Mouse (Mus musculus) CH12.LX (cell line): Measurements from ENCODE around the gene Zswim1. TPM values are rescaled to one million over a fixed set of nuclear protein-coding genes. Genes with fewer than 3 reads are reported as not detected.

ENCODE experiments used
- DNase-seq: peaks from one replicate; pipeline ENCODE4 v3.0.0-alpha.2; 2013; ENCODE audit errors: extremely low read depth
- H3K27ac ChIP-seq: 2 replicates; pipeline ENCODE4 v1.5.1; 2012; ENCODE audit warnings: low read depth, mild to moderate bottlenecking, control low read depth, moderate library complexity; ENCODE audit not compliant: insufficient read depth
- H3K27me3 ChIP-seq: replicated peaks from 2 replicates; pipeline ENCODE3; 2012; ENCODE audit warnings: inconsistent platforms
- H3K36me3 ChIP-seq, 2 experiments: replicated peaks in 1 of 2; 2 replicates each; pipeline versions ENCODE3 to v1.6.1; 2012; ENCODE audit warnings: inconsistent platforms in 1 of 2, low read length in 1 of 2, mild to moderate bottlenecking in 1 of 2, mixed read lengths in 1 of 2, moderate library complexity in 1 of 2; ENCODE audit not compliant: control insufficient read depth in 1 of 2, insufficient read depth in 1 of 2
- H3K4me1 ChIP-seq, 2 experiments: 2 replicates each; pipeline ENCODE4 v1.6.1; 2012; ENCODE audit warnings: inconsistent platforms in 1 of 2, moderate library complexity in 1 of 2; ENCODE audit not compliant: insufficient read depth in 2 of 2, control insufficient read depth in 1 of 2
- H3K4me2 ChIP-seq: 2 replicates; pipeline ENCODE4 v1.6.1; 2012; ENCODE audit warnings: low read depth, mild to moderate bottlenecking, control low read depth; ENCODE audit not compliant: poor library complexity, insufficient read depth, severe bottlenecking
- H3K4me3 ChIP-seq, 3 experiments: fragments of 150-350 bp in 1 of 3; sonication (generic) in 1 of 3; replicated peaks in 1 of 3; 2 replicates each; pipeline versions ENCODE3 to v1.5.1; 2011 to 2012; ENCODE audit warnings: low read depth in 2 of 3, low read length in 2 of 3, mild to moderate bottlenecking in 2 of 3, moderate library complexity in 2 of 3, control low read depth in 1 of 3, improper control_type of control experiment in 1 of 3, inconsistent platforms in 1 of 3, mixed read lengths in 1 of 3; ENCODE audit not compliant: poor library complexity in 1 of 3
- H3K79me2 ChIP-seq: replicated peaks from 2 replicates; pipeline ENCODE4 v1.6.1; 2012; ENCODE audit warnings: mild to moderate bottlenecking, moderate library complexity; ENCODE audit not compliant: control insufficient read depth, poor library complexity, insufficient read depth, severe bottlenecking; ENCODE audit errors: extremely low read depth
- H3K9ac ChIP-seq: 2 replicates; pipeline ENCODE4 v1.6.1; 2012; ENCODE audit warnings: low read depth, mild to moderate bottlenecking, control low read depth, moderate library complexity; ENCODE audit not compliant: insufficient read depth
- H3K9me3 ChIP-seq: replicated peaks from 2 replicates; pipeline ENCODE3; 2012; ENCODE audit warnings: low read length, inconsistent platforms, mixed read lengths
- BHLHE40 ChIP-seq: IDR thresholded peaks from 2 replicates; pipeline ENCODE4 v1.6.1; 2011; ENCODE audit warnings: mild to moderate bottlenecking, low read depth, low read length, improper control_type of control experiment
- CHD1 ChIP-seq: IDR thresholded peaks from 2 replicates; pipeline ENCODE4 v1.6.1; 2012; ENCODE audit warnings: low read depth, low read length, improper control_type of control experiment, inconsistent platforms
- ELF1 ChIP-seq: IDR thresholded peaks from 2 replicates; pipeline ENCODE4 v1.6.1; 2014; ENCODE audit warnings: low read depth, mild to moderate bottlenecking, inconsistent platforms, low read length, improper control_type of control experiment
- ETS1 ChIP-seq: conservative IDR thresholded peaks from 2 replicates; pipeline ENCODE4 v1.6.1; 2012; ENCODE audit warnings: low read depth, mild to moderate bottlenecking, inconsistent platforms, low read length, improper control_type of control experiment, moderate library complexity
- GABPA ChIP-seq: IDR thresholded peaks from 2 replicates; pipeline ENCODE4 v1.6.1; 2012; ENCODE audit warnings: low read depth, low read length, improper control_type of control experiment, inconsistent platforms; ENCODE audit not compliant: insufficient replicate concordance
- IRF4 ChIP-seq: IDR thresholded peaks from 2 replicates; pipeline ENCODE4 v1.6.1; 2014; ENCODE audit warnings: low read depth, mild to moderate bottlenecking, inconsistent platforms, low read length, improper control_type of control experiment
- JUN ChIP-seq: IDR thresholded peaks from 2 replicates; pipeline ENCODE4 v1.6.1; 2011; ENCODE audit warnings: low read depth, mild to moderate bottlenecking, low read length, improper control_type of control experiment, moderate library complexity; ENCODE audit not compliant: insufficient read depth
- JUND ChIP-seq: conservative IDR thresholded peaks from 2 replicates; pipeline ENCODE4 v1.6.1; 2011; ENCODE audit warnings: low read depth, low read length, improper control_type of control experiment
- KAT2A ChIP-seq: IDR thresholded peaks from 2 replicates; pipeline ENCODE4 v1.6.1; 2012; ENCODE audit warnings: low read length, improper control_type of control experiment, inconsistent platforms; ENCODE audit not compliant: insufficient replicate concordance
- MAX ChIP-seq: IDR thresholded peaks from 2 replicates; pipeline ENCODE4 v1.6.1; 2011; ENCODE audit warnings: low read length, improper control_type of control experiment
- NELFE ChIP-seq: IDR thresholded peaks from 2 replicates; pipeline ENCODE4 v1.6.1; 2011; ENCODE audit warnings: low read depth, low read length, improper control_type of control experiment
- NRF1 ChIP-seq: IDR thresholded peaks from 2 replicates; pipeline ENCODE4 v1.6.1; 2014; ENCODE audit warnings: low read depth, mild to moderate bottlenecking, inconsistent platforms, low read length, improper control_type of control experiment, moderate library complexity
- PAX5 ChIP-seq: IDR thresholded peaks from 2 replicates; pipeline ENCODE4 v1.6.1; 2012; ENCODE audit warnings: low read length, inconsistent platforms, mixed read lengths
- POLR2A ChIP-seq: IDR thresholded peaks from 2 replicates; pipeline ENCODE4 v1.6.1; 2011; ENCODE audit warnings: low read depth, mild to moderate bottlenecking, improper control_type of control experiment, low read length
- RAD21 ChIP-seq: IDR thresholded peaks from 2 replicates; pipeline ENCODE4 v1.6.1; 2011; ENCODE audit warnings: low read depth, mild to moderate bottlenecking, low read length, improper control_type of control experiment, moderate library complexity
- RCOR1 ChIP-seq: conservative IDR thresholded peaks from 2 replicates; pipeline ENCODE4 v1.6.1; 2012; ENCODE audit warnings: low read depth, mild to moderate bottlenecking, inconsistent platforms, low read length, improper control_type of control experiment
- SIN3A ChIP-seq: IDR thresholded peaks from 2 replicates; pipeline ENCODE4 v1.6.1; 2012; ENCODE audit warnings: low read length, improper control_type of control experiment, inconsistent platforms
- TCF12 ChIP-seq: IDR thresholded peaks from 2 replicates; pipeline ENCODE4 v1.6.1; 2014; ENCODE audit warnings: low read depth, mild to moderate bottlenecking, inconsistent platforms, low read length, improper control_type of control experiment
- ZMIZ1 ChIP-seq: IDR thresholded peaks from 2 replicates; pipeline ENCODE4 v1.6.1; 2012; ENCODE audit warnings: low read depth, mild to moderate bottlenecking, inconsistent platforms, low read length, improper control_type of control experiment
- ZNF384 ChIP-seq: IDR thresholded peaks from 2 replicates; pipeline ENCODE4 v1.6.1; 2012; ENCODE audit warnings: low read depth, low read length, improper control_type of control experiment, inconsistent platforms
- dilution Hi-C: fragments of 300-500 bp; cut with MboI; formaldehyde crosslinking; loops from 2 replicates; pipeline ENCODE4 v1.14.3; 2020; ENCODE audit warnings: low sequenced_read_pairs; ENCODE audit not compliant: extremely low pct_unique_long_range_greater_than_20kb, extremely low pct_ligation_motif_present
- in situ Hi-C: fragments of 300-500 bp; cut with MboI; formaldehyde crosslinking; loops from 3 replicates; pipeline ENCODE4 v1.14.3; 2019; ENCODE audit warnings: low sequenced_read_pairs, low pct_ligation_motif_present, low pct_unique_long_range_greater_than_20kb, mixed read lengths
- polyA plus RNA-seq: library from polyadenylated mRNA; unstranded; fragments of >175 nt; gene quantifications from 2 replicates; pipeline ENCODE4 v1.2.1, GENCODE M21; 2012; ENCODE audit warnings: low read depth; ENCODE audit not compliant: insufficient read length
- total RNA-seq, 2 experiments: library from RNA; depleted of rRNA; stranded (reverse); fragments of 300-350 nt in 1 of 2; fragments of >200 nt in 1 of 2; gene quantifications; 2 replicates each; pipeline ENCODE4 v1.2.3; 2012 to 2014

The Zswim1 gene
- total and polyA plus RNA-seq, 3 experiments = 5.3 to 13.8 (median 9.5) TPM

DNA sequence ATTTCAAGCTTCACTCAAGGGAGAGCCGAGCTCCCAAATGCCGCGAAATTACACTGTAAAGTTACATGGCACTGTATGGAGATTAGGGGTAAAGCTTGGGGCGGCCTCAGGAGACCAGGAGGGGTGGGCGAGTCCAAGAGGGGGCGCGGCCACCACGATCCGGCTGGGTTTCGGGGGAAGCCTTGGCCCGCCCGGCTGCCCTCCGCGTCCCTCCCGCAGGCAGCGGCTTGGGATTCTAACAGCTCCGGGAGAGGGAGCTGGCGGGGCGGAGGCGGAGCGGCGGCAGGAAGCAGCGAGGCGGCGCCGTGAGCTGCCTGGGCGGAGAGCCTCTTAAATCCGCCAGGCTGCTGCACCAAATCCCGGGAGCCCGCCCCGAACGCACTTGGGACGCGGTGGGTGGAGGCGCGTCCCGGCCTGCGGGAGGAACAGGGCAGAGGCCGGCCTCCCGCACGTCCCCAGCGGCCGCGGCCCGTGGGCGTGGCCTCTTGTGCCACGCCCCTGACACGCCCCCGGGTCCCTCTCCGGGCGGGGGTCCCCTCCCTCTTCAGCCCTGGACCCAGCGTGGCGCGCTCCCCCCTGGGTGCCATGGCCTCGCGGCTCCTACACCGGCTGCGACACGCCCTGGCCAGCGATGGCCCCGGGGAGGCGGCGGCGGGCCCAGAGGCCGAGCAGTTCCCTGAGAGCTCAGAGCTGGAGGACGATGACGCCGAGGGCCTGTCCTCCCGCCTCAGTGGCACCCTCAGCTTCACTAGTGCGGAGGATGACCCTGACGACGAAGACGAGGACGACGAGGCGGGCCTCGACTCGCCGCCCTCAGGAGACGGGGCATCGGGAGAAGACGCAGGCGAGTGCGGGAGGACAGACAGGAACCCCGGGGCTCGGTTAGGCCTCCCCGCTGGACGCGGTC, 36.8 kb upstream of the Zswim1 start, which contains the start of gene Snx21:
TSS of gene Snx21 (plus strand) at position 343 of the 907 bp plus-strand sequence.
- Histone ChIP-seq H3K36me3 (peaks cover 0 to 22% of the 10 kb centered on the region in 2 experiments), H3K27ac (no peak within 1 kb of the TSS)
- TF ChIP-seq PAX5 = no peak
- peak; percentile 17; the same call in 1 of the 2 replicates for TF ChIP-seq TCF12
- no peak for TF ChIP-seq SIN3A
- TF ChIP-seq ZMIZ1 = peak; percentile 48; the same call in 1 of the 2 replicates
- TF ChIP-seq ELF1 = 0 out of 2 replicates have a peak, but pooled peaks have one; percentile 17
- TF ChIP-seq POLR2A = peak; percentile 42; the same call in 1 of the 2 replicates
- TF ChIP-seq BHLHE40 = no peak

DNA sequence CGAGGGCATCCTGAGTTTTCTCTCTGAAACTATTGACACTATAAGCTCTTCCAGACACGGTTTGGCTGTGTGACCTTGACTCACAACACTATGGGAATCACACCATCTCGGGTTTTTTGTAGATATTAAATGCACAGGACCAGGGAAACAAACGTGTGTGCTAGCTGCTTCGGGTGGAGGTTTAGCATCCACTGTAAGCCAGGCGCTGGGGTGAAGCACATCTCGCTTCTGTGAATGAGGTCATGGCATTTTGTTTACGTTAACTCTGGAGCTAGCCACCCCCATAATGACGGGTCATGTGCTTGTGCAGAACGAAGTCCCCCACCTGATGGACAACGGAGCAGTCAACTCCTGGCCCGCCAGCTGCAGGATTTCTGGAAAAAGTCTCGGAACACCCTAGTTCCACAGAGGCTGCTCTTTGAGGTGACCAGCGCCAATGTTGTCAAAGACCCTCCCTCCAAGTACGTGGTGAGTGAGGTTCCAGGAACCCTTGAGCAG, 36.0 kb upstream of the Zswim1 start:
- Histone ChIP-seq H3K4me2 (peak overlapping the region; percentile 90), H3K9ac (peak overlapping the region; percentile 45; the same call in 1 of the 2 replicates), H3K36me3 (peaks cover 4 to 29% of the 10 kb centered on the region in 2 experiments), H3K4me1 (peaks cover 7 to 17% of the 10 kb centered on the region in 2 experiments)
- DNase-seq = no peak
- TF ChIP-seq RCOR1 = no peak
- TF ChIP-seq RAD21 = no peak
- no peak for TF ChIP-seq IRF4
- no peak for TF ChIP-seq SIN3A
- TF ChIP-seq BHLHE40 = no peak
- TF ChIP-seq GABPA = no peak
- TF ChIP-seq ETS1 = no peak
- TF ChIP-seq POLR2A = no peak
- TF ChIP-seq NELFE = no peak
- TF ChIP-seq NRF1 = no peak
- TF ChIP-seq CHD1 = no peak
- no peak for TF ChIP-seq JUND
- no peak for TF ChIP-seq JUN
- TF ChIP-seq PAX5 = no peak
- TF ChIP-seq ZNF384 = no peak
- TF ChIP-seq KAT2A = no peak
- no peak for TF ChIP-seq MAX
- TF ChIP-seq, all 38 proteins: peak for 0
- no peaks in the 10 kb centered on the region for H3K9me3 ChIP-seq
- no peak overlapping the region for H3K4me3 ChIP-seq
- H3K27me3 ChIP-seq = peaks cover 25% of the 10 kb centered on the region
- in situ Hi-C loops (no loop called here), dilution Hi-C loops (no loop called here)
- H3K79me2 ChIP-seq = no peaks in the 10 kb centered on the region
- H3K27ac ChIP-seq = no peak overlapping the region

More for the DNA sequence above, 36.8 kb upstream of the Zswim1 start, which contains the start of gene Snx21:
- DNase-seq = peak; percentile 45
- Histone ChIP-seq H3K9ac (peak within 1 kb of the TSS; percentile 63), H3K27me3 (peaks cover 26% of the 10 kb centered on the region), H3K9me3 (no peaks in the 10 kb centered on the region), H3K4me2 (peak within 1 kb of the TSS; percentile 90), H3K79me2 (no peaks in the 10 kb centered on the region), H3K4me1 (peaks cover 7 to 17% of the 10 kb centered on the region in 2 experiments), H3K4me3 (peak within 1 kb of the TSS; percentile 53 to 82 (median 64))
- in situ Hi-C loops (no loop called here), dilution Hi-C loops (no loop called here)
